Mouse (Mus musculus): Measurements from ENCODE around the gene Acap2. TPM values are rescaled to one million over a fixed set of nuclear protein-coding genes. Genes with fewer than 3 reads are reported as not detected.

The Acap2 gene
- polyA plus RNA-seq, 2 experiments, result 4.4 to 5.1 TPM

DNA sequence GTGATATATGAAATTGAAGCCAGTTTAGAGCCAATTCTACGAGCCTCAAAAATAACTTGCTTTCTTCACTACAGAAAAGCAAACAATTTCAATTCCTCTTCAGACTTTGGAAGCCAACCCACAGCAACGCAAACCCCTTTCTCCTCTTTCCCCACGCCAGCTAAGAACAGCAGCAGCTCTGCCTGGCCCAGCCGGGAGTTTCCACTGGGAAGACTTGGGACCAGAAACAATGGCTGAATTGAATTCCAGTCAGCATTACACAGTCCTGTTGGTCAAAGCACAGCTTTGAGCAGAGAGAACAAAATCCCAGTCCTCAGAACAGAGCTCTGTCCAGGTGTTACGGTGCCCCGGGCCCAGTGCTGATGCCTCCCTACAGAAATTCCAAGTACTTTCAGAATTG, 59.1 kb downstream of the Acap2 start:
- 74% methylated on average over 6 of the region's 6 CpGs for whole genome bisulfite sequencing (ENCODE audit: insufficient replicate concordance)
- no peak for TF ChIP-seq EP300 (IDR thresholded peaks at IDR 0.05; ENCODE audit: low read depth)
- TF ChIP-seq CTCF (IDR thresholded peaks at IDR 0.05; ENCODE audit: low read depth), result no peak
- H3K4me2 ChIP-seq (ENCODE audit: low read depth), result no peak overlapping the region
- H3K4me1 ChIP-seq (replicated peaks; ENCODE audit: control insufficient read depth in 2 of 2, insufficient read depth in 2 of 2, low read length in 1 of 2), result no peaks in the 10 kb centered on the region
- ATAC-seq (ENCODE audit: insufficient read depth) (no peak), DNase-seq (ENCODE audit: low read depth in 3 of 3, low spot score in 3 of 3) (no peak)
- H3K27me3 ChIP-seq (ENCODE audit: control insufficient read depth, insufficient read depth, low read length), result no peaks in the 10 kb centered on the region
- H3K9me3 ChIP-seq (ENCODE audit: control insufficient read depth, low read length), result no peaks in the 10 kb centered on the region
- no peak overlapping the region for H3K27ac ChIP-seq
- no peak overlapping the region for H3K4me3 ChIP-seq (ENCODE audit: insufficient read depth in 1 of 2, low read depth in 2 of 2, low read length in 2 of 2)
- H3K9ac ChIP-seq (replicated peaks), result no peak overlapping the region
- no peaks in the 10 kb centered on the region for H3K36me3 ChIP-seq (replicated peaks; ENCODE audit: control insufficient read depth, insufficient read depth, low read depth)

DNA sequence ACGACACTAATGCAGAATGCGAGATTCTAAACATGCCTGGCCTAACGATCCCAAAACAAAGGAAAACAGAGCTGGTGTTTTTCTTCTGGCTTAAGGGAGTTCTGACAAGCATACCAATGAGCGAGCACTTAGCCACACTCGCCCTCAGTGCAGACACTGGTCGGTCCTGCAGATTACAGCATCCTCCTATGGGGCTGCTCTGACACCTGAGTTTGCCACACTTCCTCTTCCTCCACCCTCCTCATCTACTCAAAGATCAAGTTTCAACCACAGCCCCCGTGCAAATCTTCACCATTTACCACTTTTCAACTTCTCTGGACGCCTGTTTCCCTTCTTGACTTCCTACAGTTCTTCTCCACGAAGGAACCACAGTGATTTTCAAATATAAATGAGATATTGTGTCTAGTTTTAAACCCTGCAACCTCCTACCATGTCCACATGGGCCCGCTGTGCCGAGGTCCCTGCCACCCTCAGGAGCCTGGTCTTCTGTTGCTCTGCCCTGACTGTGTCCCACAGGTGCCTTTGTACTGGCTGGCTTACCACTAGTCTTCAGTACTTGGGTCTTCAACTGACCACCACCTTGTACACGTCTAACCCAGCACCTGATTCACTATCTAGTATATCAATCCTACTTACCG, 64.3 kb downstream of the Acap2 start:
- WGBS (ENCODE audit: insufficient replicate concordance), result 53% methylated on average over 13 of the region's 13 CpGs
- peaks cover 0 to 2% of the 10 kb centered on the region in 2 experiments; a peak in 1 of 4 replicates for H3K4me1 ChIP-seq (replicated peaks; ENCODE audit: control insufficient read depth in 2 of 2, insufficient read depth in 2 of 2, low read length in 1 of 2)
- ATAC-seq (ENCODE audit: insufficient read depth) (no peak), DNase-seq (ENCODE audit: low read depth in 3 of 3, low spot score in 3 of 3) (no peak)
- peaks cover 2% of the 10 kb centered on the region; the same call in 1 of the 2 replicates for H3K36me3 ChIP-seq (replicated peaks; ENCODE audit: control insufficient read depth, insufficient read depth, low read depth)
- no peak for TF ChIP-seq CTCF (IDR thresholded peaks at IDR 0.05; ENCODE audit: low read depth)
- TF ChIP-seq EP300 (IDR thresholded peaks at IDR 0.05; ENCODE audit: low read depth), result no peak
- no peaks in the 10 kb centered on the region for H3K27me3 ChIP-seq (ENCODE audit: control insufficient read depth, insufficient read depth, low read length)
- no peak overlapping the region for H3K4me2 ChIP-seq (ENCODE audit: low read depth)
- no peaks in the 10 kb centered on the region for H3K9me3 ChIP-seq (ENCODE audit: control insufficient read depth, low read length)
- no peak overlapping the region for H3K9ac ChIP-seq (replicated peaks)
- no peak overlapping the region for H3K4me3 ChIP-seq (ENCODE audit: insufficient read depth in 1 of 2, low read depth in 2 of 2, low read length in 2 of 2)
- no peak overlapping the region for H3K27ac ChIP-seq

DNA sequence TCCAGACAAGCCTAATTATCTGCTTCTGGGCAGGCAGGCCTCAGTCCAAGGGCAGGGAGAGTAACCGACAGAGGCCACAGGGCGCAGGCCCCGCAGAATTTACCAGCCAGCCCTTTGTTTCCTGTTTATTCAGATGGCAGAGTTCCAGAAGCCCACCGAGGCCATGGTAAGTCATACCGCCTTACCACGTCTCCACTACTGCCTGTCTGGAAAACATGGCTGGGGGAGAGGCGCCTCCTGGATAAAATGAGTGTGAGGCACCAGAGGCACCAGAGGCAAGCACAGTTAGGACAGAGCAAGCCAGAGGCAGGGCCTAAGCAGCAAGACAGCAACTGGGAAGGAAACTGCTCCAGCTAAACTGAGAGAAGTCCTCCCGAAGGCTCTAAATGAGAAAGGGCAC, 65.5 kb downstream of the Acap2 start:
- no peak overlapping the region for H3K27ac ChIP-seq
- no peak for DNase-seq (ENCODE audit: low read depth in 3 of 3, low spot score in 3 of 3)
- peaks cover 0 to 2% of the 10 kb centered on the region in 2 experiments; a peak in 1 of 4 replicates for H3K4me1 ChIP-seq (replicated peaks; ENCODE audit: control insufficient read depth in 2 of 2, insufficient read depth in 2 of 2, low read length in 1 of 2)
- H3K27me3 ChIP-seq (ENCODE audit: control insufficient read depth, insufficient read depth, low read length), result no peaks in the 10 kb centered on the region
- no peak for ATAC-seq (ENCODE audit: insufficient read depth)
- no peak overlapping the region for H3K4me3 ChIP-seq (ENCODE audit: insufficient read depth in 1 of 2, low read depth in 2 of 2, low read length in 2 of 2)
- 64% methylated on average over 8 of the region's 8 CpGs for WGBS (ENCODE audit: insufficient replicate concordance)
- no peak overlapping the region for H3K9ac ChIP-seq (replicated peaks)
- peaks cover 2% of the 10 kb centered on the region; the same call in 1 of the 2 replicates for H3K36me3 ChIP-seq (replicated peaks; ENCODE audit: control insufficient read depth, insufficient read depth, low read depth)
- no peaks in the 10 kb centered on the region for H3K9me3 ChIP-seq (ENCODE audit: control insufficient read depth, low read length)
- no peak overlapping the region for H3K4me2 ChIP-seq (ENCODE audit: low read depth)
- TF ChIP-seq CTCF (IDR thresholded peaks at IDR 0.05; ENCODE audit: low read depth) (no peak), EP300 (IDR thresholded peaks at IDR 0.05; ENCODE audit: low read depth) (no peak)

DNA sequence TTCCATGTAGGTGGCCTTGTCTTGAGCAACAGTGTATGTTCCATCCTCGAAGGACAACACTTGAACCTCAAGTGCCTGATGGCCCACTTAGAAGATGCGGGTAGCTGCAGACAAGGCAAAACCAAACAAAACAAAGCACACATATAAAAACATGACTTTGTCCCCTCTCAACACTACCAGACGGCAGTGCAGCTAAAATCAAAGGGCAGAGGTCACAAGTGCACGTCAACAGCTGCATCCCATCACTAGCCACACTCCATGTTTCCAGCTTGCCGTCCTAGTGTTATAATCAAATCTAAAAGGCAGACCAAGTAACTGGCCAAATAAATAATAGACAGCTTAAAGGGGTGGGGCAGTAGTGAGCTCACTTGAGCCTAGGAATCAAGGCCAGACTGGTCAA, 69.5 kb downstream of the Acap2 start:
- Histone ChIP-seq H3K36me3 (replicated peaks; ENCODE audit: control insufficient read depth, insufficient read depth, low read depth) (peaks cover 2% of the 10 kb centered on the region; the same call in 1 of the 2 replicates), H3K4me2 (ENCODE audit: low read depth) (no peak overlapping the region), H3K27me3 (ENCODE audit: control insufficient read depth, insufficient read depth, low read length) (no peaks in the 10 kb centered on the region), H3K9ac (replicated peaks) (no peak overlapping the region), H3K27ac (no peak overlapping the region), H3K9me3 (ENCODE audit: control insufficient read depth, low read length) (no peaks in the 10 kb centered on the region), H3K4me3 (ENCODE audit: insufficient read depth in 1 of 2, low read depth in 2 of 2, low read length in 2 of 2) (no peak overlapping the region), H3K4me1 (replicated peaks; ENCODE audit: control insufficient read depth in 2 of 2, insufficient read depth in 2 of 2, low read length in 1 of 2) (peaks cover 0 to 2% of the 10 kb centered on the region in 2 experiments; a peak in 1 of 4 replicates)
- DNase-seq (ENCODE audit: low read depth in 3 of 3, low spot score in 3 of 3) (no peak), ATAC-seq (ENCODE audit: insufficient read depth) (no peak)
- TF ChIP-seq CTCF (IDR thresholded peaks at IDR 0.05; ENCODE audit: low read depth) (no peak), EP300 (IDR thresholded peaks at IDR 0.05; ENCODE audit: low read depth) (no peak)
- WGBS (ENCODE audit: insufficient replicate concordance), result 68% methylated on average over 5 of the region's 5 CpGs

DNA sequence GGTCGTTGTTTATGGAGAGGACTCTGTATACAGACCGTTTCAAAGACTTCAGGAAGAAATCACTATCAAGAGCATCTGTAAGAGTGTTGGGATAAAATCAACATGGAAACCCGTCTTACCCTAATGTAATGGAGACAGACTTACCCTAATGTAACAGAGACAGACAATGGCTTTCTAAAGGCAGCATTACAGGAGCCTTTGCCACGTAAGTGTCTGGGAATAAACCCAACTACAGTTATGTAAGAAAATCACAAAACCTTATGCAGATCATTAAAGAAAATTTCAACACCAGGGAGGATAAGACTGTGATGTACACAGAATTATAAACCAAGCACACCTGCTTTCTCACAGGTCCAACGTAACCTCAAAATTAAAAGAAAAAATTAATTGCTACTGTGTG, 72.9 kb downstream of the Acap2 start:
- no peak overlapping the region for H3K4me3 ChIP-seq (ENCODE audit: insufficient read depth in 1 of 2, low read depth in 2 of 2, low read length in 2 of 2)
- H3K27ac ChIP-seq, result no peak overlapping the region
- no peak overlapping the region for H3K9ac ChIP-seq (replicated peaks)
- no peak overlapping the region for H3K4me2 ChIP-seq (ENCODE audit: low read depth)
- H3K9me3 ChIP-seq (ENCODE audit: control insufficient read depth, low read length), result no peaks in the 10 kb centered on the region
- ATAC-seq (ENCODE audit: insufficient read depth) (no peak), DNase-seq (ENCODE audit: low read depth in 3 of 3, low spot score in 3 of 3) (no peak)
- WGBS (ENCODE audit: insufficient replicate concordance), result 70% methylated on average over 5 of the region's 5 CpGs
- TF ChIP-seq CTCF (IDR thresholded peaks at IDR 0.05; ENCODE audit: low read depth) (no peak), EP300 (IDR thresholded peaks at IDR 0.05; ENCODE audit: low read depth) (no peak)
- H3K4me1 ChIP-seq (replicated peaks; ENCODE audit: control insufficient read depth in 2 of 2, insufficient read depth in 2 of 2, low read length in 1 of 2), result 0 out of 4 replicates have a peak, but pooled peaks cover 0 to 2% of the 10 kb centered on the region in 2 experiments
- no peaks in the 10 kb centered on the region for H3K27me3 ChIP-seq (ENCODE audit: control insufficient read depth, insufficient read depth, low read length)
- H3K36me3 ChIP-seq (replicated peaks; ENCODE audit: control insufficient read depth, insufficient read depth, low read depth), result no peaks in the 10 kb centered on the region

Measured in liver, embryonic 14.5 days (tissue).